Mouse (Mus musculus): ENCODE data around the gene Cdc42se2. TPM values are rescaled to one million over a fixed set of nuclear protein-coding genes. Genes with fewer than 3 reads are reported as not detected.

The Cdc42se2 gene
- polyA plus RNA-seq, 1 experiment from 2014 or later: 259 TPM

DNA sequence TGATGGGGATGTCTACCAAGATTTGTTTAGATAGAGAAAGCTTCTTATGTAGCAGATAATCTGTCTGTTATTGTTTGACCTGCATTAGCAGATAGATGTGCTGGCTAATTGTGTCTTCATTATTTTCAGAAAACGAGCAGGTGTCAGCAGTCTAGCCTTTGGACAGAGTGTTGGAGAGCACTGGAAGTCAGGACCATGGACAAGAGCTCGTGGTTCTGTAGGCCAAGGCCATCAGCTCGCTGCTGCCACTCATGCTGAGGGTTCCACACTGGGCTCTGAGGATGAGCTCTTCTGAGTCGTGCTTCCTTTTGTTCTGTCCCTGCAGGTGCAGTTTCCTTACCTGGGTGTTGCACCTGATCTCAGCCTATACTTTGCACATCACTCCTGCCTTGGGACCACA, 91.5 kb downstream of the Cdc42se2 start:
- Histone ChIP-seq H3K9me3 (ENCODE audit: control insufficient read depth, low read length) (no peaks in the 10 kb centered on the region), H3K36me3 (ENCODE audit: control insufficient read depth, insufficient read depth, low read length) (peaks cover 7% of the 10 kb centered on the region), H3K4me1 (ENCODE audit: control insufficient read depth, insufficient read depth, low read length) (no peaks in the 10 kb centered on the region), H3K4me3 (ENCODE audit: low read depth, low read length) (no peak overlapping the region), H3K4me2 (no peak overlapping the region), H3K27me3 (ENCODE audit: control insufficient read depth, insufficient read depth, low read length) (no peaks in the 10 kb centered on the region), H3K27ac (ENCODE audit: low read depth, low read length) (no peak overlapping the region), H3K9ac (ENCODE audit: low read length) (no peak overlapping the region)
- 74% methylated on average over 4 of the region's 4 CpGs for WGBS
- ATAC-seq (ENCODE audit: low FRiP score) (no peak), DNase-seq (ENCODE audit: low spot score, missing footprints) (no peak)

DNA sequence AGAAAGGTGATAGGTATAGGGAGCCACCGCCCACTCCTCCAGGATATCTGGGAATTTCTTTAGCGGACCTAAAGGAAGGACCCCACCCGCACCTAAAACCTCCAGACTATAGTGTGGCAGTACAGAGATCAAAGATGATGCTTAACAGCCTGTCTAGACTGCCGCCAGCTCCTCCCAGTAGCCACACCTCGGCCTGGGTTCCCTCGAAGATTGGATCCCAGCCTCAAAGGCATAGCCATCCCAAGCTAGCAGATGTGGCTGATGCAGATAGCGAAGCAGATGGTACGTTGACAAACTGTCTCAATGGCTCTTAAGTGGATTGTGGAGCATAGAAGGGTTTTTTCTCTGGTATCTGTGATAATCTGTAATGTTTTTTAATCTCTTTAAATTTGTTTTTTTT, 93.2 kb downstream of the Cdc42se2 start:
- no peak overlapping the region for H3K9ac ChIP-seq (ENCODE audit: low read length)
- peaks cover 7% of the 10 kb centered on the region for H3K36me3 ChIP-seq (ENCODE audit: control insufficient read depth, insufficient read depth, low read length)
- no peaks in the 10 kb centered on the region for H3K4me1 ChIP-seq (ENCODE audit: control insufficient read depth, insufficient read depth, low read length)
- no peaks in the 10 kb centered on the region for H3K27me3 ChIP-seq (ENCODE audit: control insufficient read depth, insufficient read depth, low read length)
- no peak overlapping the region for H3K4me2 ChIP-seq
- DNase-seq (ENCODE audit: low spot score, missing footprints): no peak
- H3K4me3 ChIP-seq (ENCODE audit: low read depth, low read length): no peak overlapping the region
- H3K9me3 ChIP-seq (ENCODE audit: control insufficient read depth, low read length): no peaks in the 10 kb centered on the region
- WGBS: 92% methylated on average over 8 of the region's 8 CpGs
- no peak overlapping the region for H3K27ac ChIP-seq (ENCODE audit: low read depth, low read length)
- no peak for ATAC-seq (ENCODE audit: low FRiP score)

DNA sequence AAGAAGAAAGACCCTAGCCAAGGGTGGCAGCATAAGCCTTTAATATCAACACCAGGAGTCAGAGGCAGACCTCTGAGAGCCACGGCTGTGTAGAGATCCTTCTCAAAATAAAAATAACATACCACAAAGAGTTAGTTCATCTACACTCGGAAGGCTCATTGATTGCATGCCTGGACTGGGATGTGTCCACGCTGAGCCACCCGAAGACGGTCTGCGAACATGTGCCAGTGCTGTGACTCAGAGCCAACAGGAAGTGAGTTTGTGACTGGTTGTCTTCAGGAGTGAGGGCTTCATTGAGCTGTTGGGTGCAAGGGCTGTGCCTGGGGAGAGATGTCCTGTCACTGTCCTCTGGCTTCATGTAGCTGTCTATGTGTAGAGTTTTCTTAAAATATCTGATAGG, 93.8 kb downstream of the Cdc42se2 start:
- ATAC-seq (ENCODE audit: low FRiP score) (no peak), DNase-seq (ENCODE audit: low spot score, missing footprints) (no peak)
- Histone ChIP-seq H3K9me3 (ENCODE audit: control insufficient read depth, low read length) (no peaks in the 10 kb centered on the region), H3K36me3 (ENCODE audit: control insufficient read depth, insufficient read depth, low read length) (peaks cover 7% of the 10 kb centered on the region), H3K9ac (ENCODE audit: low read length) (no peak overlapping the region), H3K4me2 (no peak overlapping the region), H3K27me3 (ENCODE audit: control insufficient read depth, insufficient read depth, low read length) (no peaks in the 10 kb centered on the region), H3K4me3 (ENCODE audit: low read depth, low read length) (no peak overlapping the region), H3K27ac (ENCODE audit: low read depth, low read length) (no peak overlapping the region), H3K4me1 (ENCODE audit: control insufficient read depth, insufficient read depth, low read length) (no peaks in the 10 kb centered on the region)
- WGBS: 89% methylated on average over 6 of the region's 6 CpGs

DNA sequence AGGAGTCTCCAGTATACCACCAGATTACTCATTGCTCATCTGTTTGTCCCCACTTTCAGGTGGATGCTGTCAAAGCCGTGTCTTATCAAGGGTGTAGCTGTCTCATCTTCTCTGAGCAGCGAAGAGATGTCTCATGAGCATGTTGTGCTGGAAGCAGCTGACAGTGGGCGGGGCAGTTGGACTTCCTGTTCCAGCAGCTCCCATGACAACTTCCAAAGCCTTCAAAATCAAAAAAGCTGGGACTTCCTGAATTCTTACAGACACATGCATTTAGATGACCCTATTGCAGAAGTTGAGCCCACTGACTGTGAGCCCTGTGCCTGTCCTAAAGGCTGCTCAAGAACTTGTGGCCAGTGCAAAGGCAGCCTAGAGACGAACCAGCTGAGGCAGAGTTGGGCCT, 96.3 kb downstream of the Cdc42se2 start:
- Histone ChIP-seq H3K9ac (ENCODE audit: low read length) (no peak overlapping the region), H3K4me3 (ENCODE audit: low read depth, low read length) (no peak overlapping the region), H3K27me3 (ENCODE audit: control insufficient read depth, insufficient read depth, low read length) (no peaks in the 10 kb centered on the region), H3K36me3 (ENCODE audit: control insufficient read depth, insufficient read depth, low read length) (peaks cover 4% of the 10 kb centered on the region; the same call in 1 of the 2 replicates), H3K27ac (ENCODE audit: low read depth, low read length) (no peak overlapping the region), H3K9me3 (ENCODE audit: control insufficient read depth, low read length) (no peaks in the 10 kb centered on the region), H3K4me2 (no peak overlapping the region), H3K4me1 (ENCODE audit: control insufficient read depth, insufficient read depth, low read length) (no peaks in the 10 kb centered on the region)
- DNase-seq (ENCODE audit: low spot score, missing footprints) (no peak), ATAC-seq (ENCODE audit: low FRiP score) (no peak)
- 91% methylated on average over 4 of the region's 4 CpGs for WGBS

DNA sequence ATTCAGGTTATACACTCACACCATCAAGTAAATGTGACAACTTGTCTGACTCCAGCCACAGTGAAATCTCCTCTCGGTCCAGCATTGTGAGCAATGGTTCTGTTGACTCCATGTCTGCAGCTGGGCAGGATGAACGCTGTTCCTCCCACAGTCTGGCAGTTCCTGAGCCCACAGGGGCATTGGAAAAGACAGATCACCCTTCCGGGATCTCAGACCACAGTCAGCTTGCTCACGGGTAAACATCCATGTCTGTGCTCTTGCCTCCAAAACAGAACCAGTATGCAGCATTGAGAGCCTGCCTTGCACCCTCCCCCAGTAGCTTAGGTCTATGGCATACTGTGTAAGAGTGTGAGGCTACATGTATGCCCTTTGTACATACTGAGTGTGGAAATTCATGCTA, 97.3 kb downstream of the Cdc42se2 start:
- ATAC-seq (ENCODE audit: low FRiP score): no peak
- WGBS: 95% methylated on average over 4 of the region's 4 CpGs

DNA sequence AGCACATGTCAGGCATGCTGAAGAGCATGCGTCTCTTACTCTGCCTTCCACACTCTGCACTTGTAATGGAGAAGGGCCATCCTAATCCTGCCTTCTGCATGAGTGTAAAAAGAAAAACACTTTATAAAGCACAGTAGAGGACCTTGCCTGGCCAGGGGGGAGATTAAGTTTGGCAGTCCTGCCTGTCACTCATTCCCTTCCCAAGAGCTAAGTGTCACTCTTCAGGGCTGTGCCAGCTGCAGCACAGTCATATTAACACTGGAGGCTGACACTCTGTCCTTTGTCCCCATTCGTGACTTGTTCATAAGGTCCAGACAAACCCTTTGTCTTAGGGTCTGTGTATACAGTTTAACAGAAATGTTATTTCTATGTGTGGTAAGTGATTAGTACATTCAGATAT, 102.6 kb downstream of the Cdc42se2 start:
- ATAC-seq (ENCODE audit: low FRiP score) (no peak), DNase-seq (ENCODE audit: low spot score, missing footprints) (no peak)
- Histone ChIP-seq H3K4me3 (ENCODE audit: low read depth, low read length) (no peak overlapping the region), H3K27ac (ENCODE audit: low read depth, low read length) (no peak overlapping the region), H3K9me3 (ENCODE audit: control insufficient read depth, low read length) (no peaks in the 10 kb centered on the region), H3K4me2 (no peak overlapping the region), H3K9ac (ENCODE audit: low read length) (no peak overlapping the region), H3K4me1 (ENCODE audit: control insufficient read depth, insufficient read depth, low read length) (no peaks in the 10 kb centered on the region), H3K36me3 (ENCODE audit: control insufficient read depth, insufficient read depth, low read length) (peaks cover 3% of the 10 kb centered on the region; the same call in 1 of the 2 replicates), H3K27me3 (ENCODE audit: control insufficient read depth, insufficient read depth, low read length) (no peaks in the 10 kb centered on the region)
- WGBS: 88% methylated on average over 2 of the region's 2 CpGs

More for the DNA sequence above, 97.3 kb downstream of the Cdc42se2 start:
- Histone ChIP-seq H3K27ac (ENCODE audit: low read depth, low read length) (no peak overlapping the region), H3K27me3 (ENCODE audit: control insufficient read depth, insufficient read depth, low read length) (no peaks in the 10 kb centered on the region), H3K9me3 (ENCODE audit: control insufficient read depth, low read length) (no peaks in the 10 kb centered on the region), H3K4me1 (ENCODE audit: control insufficient read depth, insufficient read depth, low read length) (no peaks in the 10 kb centered on the region), H3K4me2 (no peak overlapping the region), H3K36me3 (ENCODE audit: control insufficient read depth, insufficient read depth, low read length) (no peaks in the 10 kb centered on the region; the same call in 1 of the 2 replicates), H3K4me3 (ENCODE audit: low read depth, low read length) (no peak overlapping the region), H3K9ac (ENCODE audit: low read length) (no peak overlapping the region)
- no peak for DNase-seq (ENCODE audit: low spot score, missing footprints)

DNA sequence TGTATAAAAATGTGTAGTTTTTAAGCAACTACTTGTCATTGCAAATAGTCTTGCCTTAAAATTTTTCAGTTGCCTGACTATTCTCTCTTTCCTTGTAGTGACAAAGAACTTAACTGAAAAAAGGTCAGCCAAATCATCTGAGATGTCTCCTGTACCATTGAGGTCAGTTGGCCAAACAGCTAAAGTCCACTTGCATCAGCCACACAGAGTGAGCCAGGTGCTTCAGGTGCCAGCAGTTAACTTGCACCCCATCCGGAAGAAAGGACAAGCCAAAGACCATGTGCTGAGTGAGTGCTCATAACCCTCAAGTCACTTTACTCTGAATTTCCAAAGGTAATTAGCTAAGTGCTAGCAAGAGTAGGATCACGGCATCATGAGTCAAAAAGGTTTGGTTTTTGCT, 108.3 kb downstream of the Cdc42se2 start:
- no peaks in the 10 kb centered on the region for H3K4me1 ChIP-seq (ENCODE audit: control insufficient read depth, insufficient read depth, low read length)
- no peak overlapping the region for H3K9ac ChIP-seq (ENCODE audit: low read length)
- no peak for ATAC-seq (ENCODE audit: low FRiP score)
- H3K4me2 ChIP-seq: no peak overlapping the region
- no peaks in the 10 kb centered on the region for H3K27me3 ChIP-seq (ENCODE audit: control insufficient read depth, insufficient read depth, low read length)
- H3K36me3 ChIP-seq (ENCODE audit: control insufficient read depth, insufficient read depth, low read length): peaks cover 3% of the 10 kb centered on the region; the same call in 1 of the 2 replicates
- H3K27ac ChIP-seq (ENCODE audit: low read depth, low read length): no peak overlapping the region
- DNase-seq (ENCODE audit: low spot score, missing footprints): no peak
- H3K4me3 ChIP-seq (ENCODE audit: low read depth, low read length): no peak overlapping the region
- H3K9me3 ChIP-seq (ENCODE audit: control insufficient read depth, low read length): no peaks in the 10 kb centered on the region
- 91% methylated on average over 2 of the region's 2 CpGs for WGBS

DNA sequence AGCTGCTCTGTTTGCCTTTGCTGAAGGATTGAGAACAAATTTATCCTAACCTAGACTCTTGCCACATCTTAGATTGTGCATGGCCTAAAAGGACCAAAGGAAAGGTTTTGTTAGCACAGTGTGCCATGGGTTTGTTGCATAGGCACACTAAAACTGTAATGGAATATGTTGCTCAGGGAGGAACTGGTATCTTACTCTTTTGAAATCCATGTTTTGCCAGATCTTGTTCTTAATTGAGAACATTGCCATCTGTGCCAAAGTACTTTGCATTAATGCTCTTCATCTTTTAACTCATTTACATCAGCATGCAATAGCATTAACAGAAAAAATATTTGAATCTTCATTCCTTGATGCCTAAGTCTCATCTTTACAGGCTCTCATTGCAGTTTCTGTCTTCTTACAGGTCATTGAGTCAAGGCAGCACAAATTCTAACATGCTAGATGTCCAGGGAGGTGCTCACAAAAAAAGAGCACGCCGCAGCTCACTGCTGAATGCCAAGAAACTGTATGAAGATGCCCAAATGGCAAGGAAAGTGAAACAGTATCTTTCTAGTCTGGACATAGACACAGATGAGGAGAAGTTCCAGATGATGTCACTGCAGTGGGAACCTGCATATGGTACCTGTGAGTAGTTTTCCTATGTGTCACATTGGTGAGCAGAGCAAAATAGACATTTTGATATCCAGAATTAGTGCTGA, 111.5 kb downstream of the Cdc42se2 start:
- Histone ChIP-seq H3K36me3 (ENCODE audit: control insufficient read depth, insufficient read depth, low read length) (peaks cover 2% of the 10 kb centered on the region), H3K4me2 (no peak overlapping the region), H3K27ac (ENCODE audit: low read depth, low read length) (no peak overlapping the region), H3K9me3 (ENCODE audit: control insufficient read depth, low read length) (no peaks in the 10 kb centered on the region), H3K27me3 (ENCODE audit: control insufficient read depth, insufficient read depth, low read length) (no peaks in the 10 kb centered on the region), H3K4me1 (ENCODE audit: control insufficient read depth, insufficient read depth, low read length) (no peaks in the 10 kb centered on the region), H3K9ac (ENCODE audit: low read length) (no peak overlapping the region), H3K4me3 (ENCODE audit: low read depth, low read length) (no peak overlapping the region)
- 96% methylated on average over 2 of the region's 2 CpGs for WGBS
- ATAC-seq (ENCODE audit: low FRiP score) (no peak), DNase-seq (ENCODE audit: low spot score, missing footprints) (no peak)

DNA sequence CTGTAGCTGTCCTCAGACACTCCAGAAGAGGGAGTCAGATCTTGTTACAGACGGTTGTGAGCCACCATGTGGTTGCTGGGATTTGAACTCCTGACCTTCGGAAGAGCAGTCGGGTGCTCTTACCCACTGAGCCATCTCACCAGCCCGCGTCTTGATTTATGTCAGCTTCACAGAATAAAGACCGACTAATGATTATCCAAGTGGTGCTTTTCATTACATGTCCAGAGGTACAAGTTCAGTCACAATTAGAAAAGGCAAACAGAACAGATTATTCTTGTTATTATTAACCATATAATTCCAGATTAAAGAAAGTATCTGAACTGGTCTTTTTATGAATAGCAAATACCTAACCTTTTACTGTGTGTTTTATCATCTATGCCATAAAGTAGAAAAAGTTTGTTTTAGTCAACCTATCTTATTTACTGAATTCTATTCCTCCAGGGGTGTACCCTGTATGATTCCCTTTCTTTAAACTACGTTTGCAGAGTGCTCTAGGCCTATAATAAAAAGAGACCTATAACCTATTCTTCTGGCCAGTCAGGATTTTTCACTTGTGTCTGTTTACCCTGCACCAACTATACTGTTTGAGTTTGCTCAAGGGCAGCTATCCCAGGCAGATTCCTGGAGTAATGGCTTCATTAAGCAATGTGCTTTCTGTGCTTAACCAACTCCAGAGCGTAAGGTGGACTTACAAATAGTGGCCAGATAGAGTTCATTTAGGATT, 113.7 kb downstream of the Cdc42se2 start:
- Histone ChIP-seq H3K36me3 (ENCODE audit: control insufficient read depth, insufficient read depth, low read length) (no peaks in the 10 kb centered on the region; the same call in 1 of the 2 replicates), H3K4me3 (ENCODE audit: low read depth, low read length) (no peak overlapping the region), H3K9me3 (ENCODE audit: control insufficient read depth, low read length) (no peaks in the 10 kb centered on the region), H3K27me3 (ENCODE audit: control insufficient read depth, insufficient read depth, low read length) (no peaks in the 10 kb centered on the region), H3K4me2 (no peak overlapping the region), H3K27ac (ENCODE audit: low read depth, low read length) (no peak overlapping the region), H3K4me1 (ENCODE audit: control insufficient read depth, insufficient read depth, low read length) (no peaks in the 10 kb centered on the region), H3K9ac (ENCODE audit: low read length) (no peak overlapping the region)
- 89% methylated on average over 7 of the region's 8 CpGs for WGBS
- ATAC-seq (ENCODE audit: low FRiP score) (no peak), DNase-seq (ENCODE audit: low spot score, missing footprints) (no peak)

Data from midbrain, embryonic 11.5 days (tissue).